Comparison of ENCODE assay signal across 10 mouse cellular contexts in genomic region chr7:67713820-67714510, GRCm38 (mm10). TPM values are rescaled to one million over a fixed set of nuclear protein-coding genes. Genes with fewer than 3 reads are reported as not detected.
DNase-seq lines count a peak whose midpoint lies in the region; ATAC-seq and TF ChIP-seq lines count a peak whose summit lies in the region.
"Had no signal": no experiment of that assay in that cellular context is flagged by ENCODE, and none has a peak within 500 bp of the region (broad histone marks: within the 10 kb centered on the region; RNA-seq: fewer than 3 reads in every experiment).

No protein-coding gene starts in this region.

- no peak overlapping the region for H3K9ac ChIP-seq in heart, embryonic 15.5 days
- no peak overlapping the region for H3K9ac ChIP-seq in stomach, postnatal 0 days (ENCODE audit: low read length)
- H3K9ac ChIP-seq: embryonic facial prominence, embryonic 15.5 days had no signal

- DNase-seq in kidney, adult 2 months, result peak; percentile 27
- no peak for DNase-seq in kidney, adult 8-10 months
- peak; percentile 64 for DNase-seq in embryonic facial prominence, embryonic 10.5 days (ENCODE audit: low spot score)
- peak; percentile 20 to 47 for DNase-seq in left cerebral cortex, adult 18-20 months (ENCODE audit: low spot score in 2 of 2)
- DNase-seq in neural tube, embryonic 10.5 days (ENCODE audit: extremely low spot score, low spot score), result peak; percentile 30
- DNase-seq in stomach, postnatal 0 days (ENCODE audit: low spot score), result no peak

- no peaks in the 10 kb centered on the region for H3K4me1 ChIP-seq in kidney, adult 2 months (ENCODE audit: control insufficient read depth, insufficient read depth, low read length)
- H3K4me1 ChIP-seq in embryonic facial prominence, embryonic 10.5 days, result peaks cover 24% of the 10 kb centered on the region
- H3K4me1 ChIP-seq in heart, embryonic 15.5 days (replicated peaks), result peaks cover 51% of the 10 kb centered on the region
- no peaks in the 10 kb centered on the region for H3K4me1 ChIP-seq in stomach, postnatal 0 days (replicated peaks; ENCODE audit: control insufficient read depth, insufficient read depth)

- H3K27me3 ChIP-seq in kidney, adult 2 months (replicated peaks; ENCODE audit: control insufficient read depth, insufficient read depth, low read length), result no peaks in the 10 kb centered on the region
- H3K27me3 ChIP-seq in embryonic facial prominence, embryonic 10.5 days (replicated peaks; ENCODE audit: low read depth, poor library complexity, severe bottlenecking), result no peaks in the 10 kb centered on the region
- H3K27me3 ChIP-seq in heart, embryonic 15.5 days, result no peaks in the 10 kb centered on the region
- H3K27me3 ChIP-seq in stomach, postnatal 0 days (ENCODE audit: control insufficient read depth, insufficient read depth, low read length), result no peaks in the 10 kb centered on the region
- H3K27me3 ChIP-seq: CH12.LX; embryonic facial prominence, embryonic 15.5 days had no signal

- TF ChIP-seq POLR2A in kidney, adult 2 months (IDR thresholded peaks at IDR 0.05; ENCODE audit: low read depth, low read length), result no peak

- no peak; the same call in 1 of the 2 replicates for ATAC-seq in heart, embryonic 15.5 days (replicated peaks; ENCODE audit: insufficient number of reproducible peaks, insufficient read depth, low FRiP score, low read depth)
- ATAC-seq in erythroid progenitor cell, adult 5-6 weeks (replicated peaks; ENCODE audit: low FRiP score, poor library complexity, severe bottlenecking), result no peak
- ATAC-seq in stomach, postnatal 0 days (ENCODE audit: low FRiP score, low TSS enrichment), result no peak

- H3K27ac ChIP-seq in kidney, adult 2 months (ENCODE audit: insufficient read depth, low read depth, low read length), result no peak overlapping the region
- H3K27ac ChIP-seq in embryonic facial prominence, embryonic 10.5 days (replicated peaks), result peak overlapping the region; percentile 48
- peak overlapping the region; percentile 52 for H3K27ac ChIP-seq in heart, embryonic 15.5 days
- H3K27ac ChIP-seq in stomach, postnatal 0 days (replicated peaks), result no peak overlapping the region
- H3K27ac ChIP-seq: embryonic facial prominence, embryonic 15.5 days had no signal

- H3K9me3 ChIP-seq in embryonic facial prominence, embryonic 10.5 days, result no peaks in the 10 kb centered on the region; the same call in 1 of the 2 replicates
- H3K9me3 ChIP-seq in heart, embryonic 15.5 days (replicated peaks), result no peaks in the 10 kb centered on the region
- H3K9me3 ChIP-seq in stomach, postnatal 0 days (ENCODE audit: control insufficient read depth, low read length), result no peaks in the 10 kb centered on the region
- H3K9me3 ChIP-seq: embryonic facial prominence, embryonic 15.5 days had no signal

- H3K4me2 ChIP-seq in heart, embryonic 15.5 days, result peak overlapping the region; percentile 4; the same call in 1 of the 2 replicates
- H3K4me2 ChIP-seq in stomach, postnatal 0 days (replicated peaks; ENCODE audit: low read depth), result no peak overlapping the region
- H3K4me2 ChIP-seq: embryonic facial prominence, embryonic 15.5 days had no signal

- no peak for TF ChIP-seq EP300 in stomach, postnatal 0 days (optimal IDR thresholded peaks at IDR 0.05)

- no peak overlapping the region for H3K4me3 ChIP-seq in kidney, adult 2 months (ENCODE audit: insufficient read depth, low read depth, low read length)
- H3K4me3 ChIP-seq in embryonic facial prominence, embryonic 10.5 days, result no peak overlapping the region
- no peak overlapping the region for H3K4me3 ChIP-seq in heart, embryonic 15.5 days
- H3K4me3 ChIP-seq in stomach, postnatal 0 days (ENCODE audit: low read depth, low read length), result no peak overlapping the region
- H3K4me3 ChIP-seq: embryonic facial prominence, embryonic 15.5 days had no signal

- 78% methylated on average over 19 of the region's 19 CpGs for WGBS in kidney, adult 2 months
- WGBS in embryonic facial prominence, embryonic 10.5 days, result 47% methylated on average over 19 of the region's 19 CpGs
- WGBS in heart, embryonic 15.5 days, result 40% methylated on average over 19 of the region's 19 CpGs
- 75% methylated on average over 19 of the region's 19 CpGs for WGBS in stomach, postnatal 0 days

- TF ChIP-seq CTCF in kidney, adult 2 months (conservative IDR thresholded peaks at IDR 0.05; ENCODE audit: insufficient read depth, insufficient read length, low read depth, low read length), result no peak
- no peak for TF ChIP-seq CTCF in stomach, postnatal 0 days (IDR thresholded peaks at IDR 0.05; ENCODE audit: low read depth)

- no peaks in the 10 kb centered on the region; the same call in 1 of the 2 replicates for H3K36me3 ChIP-seq in kidney, adult 2 months (ENCODE audit: control insufficient read depth, insufficient read depth, low read length)
- peaks cover 80% of the 10 kb centered on the region for H3K36me3 ChIP-seq in embryonic facial prominence, embryonic 10.5 days (replicated peaks)
- H3K36me3 ChIP-seq in heart, embryonic 15.5 days, result peaks cover 28% of the 10 kb centered on the region
- H3K36me3 ChIP-seq in stomach, postnatal 0 days (ENCODE audit: control insufficient read depth, insufficient read depth, low read length), result peaks cover 13% of the 10 kb centered on the region

RNA-seq across cellular contexts. Expression of gene Synm, which starts 45.6 kb away (rescaled TPM):
- 0.48 and 1.1 TPM in 2 replicates for polyA plus RNA-seq in kidney, adult 2 months (2012; rRNA removed)
- polyA plus RNA-seq in embryonic facial prominence, embryonic 10.5 days (2016; fragmentation: Nextera tagmentation; extraction: Ambion mirVana), result 2.1 and 2.9 TPM in 2 replicates
- polyA plus RNA-seq in heart, embryonic 15.5 days (2015; fragmentation: Nextera tagmentation; extraction: Ambion mirVana), result 2.5 and 3.1 TPM in 2 replicates
- total RNA-seq in left cerebral cortex, adult 18-20 months (2021), result 10 to 100 TPM; 17.2 to 19.1 TPM
- total RNA-seq in erythroid progenitor cell, adult 5-6 weeks (2015; ENCODE audit: low replicate concordance), result 0.42 TPM in 1 of 2 replicates, not detected in the other
- total RNA-seq in erythroid progenitor cell, adult 5-6 weeks (2017; ENCODE audit: low replicate concordance), result not detected in 2 replicates
- 13.7 and 17.1 TPM in 2 replicates for polyA plus RNA-seq in stomach, postnatal 0 days (2015; fragmentation: Nextera tagmentation; extraction: Ambion mirVana)
- total RNA-seq: CH12.LX had no signal

Comparison
In these comparisons a context has a peak if more than half of its experiments do, and no peak if none do; other contexts are left out.
1. DNase-seq: peak in kidney, adult 2 months (single experiment), embryonic facial prominence, embryonic 10.5 days (single experiment), left cerebral cortex, adult 18-20 months (2 of 2) and neural tube, embryonic 10.5 days (single experiment); none in kidney, adult 8-10 months (0 of 2) and stomach, postnatal 0 days (single experiment).
2. H3K27ac ChIP-seq: peak in embryonic facial prominence, embryonic 10.5 days (single experiment) and heart, embryonic 15.5 days (single experiment); none in kidney, adult 2 months (single experiment) and stomach, postnatal 0 days (single experiment).